ENCODE assay signal across 15 mouse cellular contexts in genomic region chr5:143943231-143944125, GRCm38 (mm10). TPM values are rescaled to one million over a fixed set of nuclear protein-coding genes. Genes with fewer than 3 reads are reported as not detected.
DNase-seq lines count a peak whose midpoint lies in the region; TF ChIP-seq lines count a peak whose summit lies in the region.
"Had no signal": no experiment of that assay in that cellular context is flagged by ENCODE, and none has a peak within 500 bp of the region (broad histone marks: within the 10 kb centered on the region; RNA-seq: fewer than 3 reads in every experiment).

No protein-coding gene starts in this region.

- peak overlapping the region; percentile 92 for H3K27ac ChIP-seq in layer of hippocampus, adult 2 months
- no peak overlapping the region for H3K27ac ChIP-seq in midbrain, embryonic 10.5 days (replicated peaks)
- H3K27ac ChIP-seq: embryonic facial prominence, embryonic 13.5 days had no signal

- 91% methylated on average over 14 of the region's 14 CpGs for WGBS in midbrain, embryonic 10.5 days

- no peaks in the 10 kb centered on the region for H3K27me3 ChIP-seq in midbrain, embryonic 10.5 days (ENCODE audit: low read depth, poor library complexity, severe bottlenecking)
- H3K27me3 ChIP-seq: embryonic facial prominence, embryonic 13.5 days had no signal

- DNase-seq in left cerebral cortex, adult 11 months (ENCODE audit: low spot score) = peak; percentile 76
- DNase-seq in left cerebral cortex, postnatal 4 days = no peak
- DNase-seq in layer of hippocampus, adult 2 months (ENCODE audit: low spot score in 2 of 2) = peak; percentile 83 to 93
- peak; percentile 81 to 94 for DNase-seq in left cerebral cortex, postnatal 14 days (ENCODE audit: low spot score in 2 of 2)
- DNase-seq in midbrain, embryonic 10.5 days (ENCODE audit: low spot score) = no peak
- DNase-seq in gastrocnemius, adult 8-10 months (ENCODE audit: low spot score in 2 of 2) = no peak
- DNase-seq in embryo, embryonic 11 days = no peak
- DNase-seq: adrenal gland, postnatal 14 days; cerebellum, adult 8-10 months; gastrocnemius, postnatal 14 days; heart, postnatal 10 days had no signal

- no peaks in the 10 kb centered on the region for H3K4me1 ChIP-seq in midbrain, embryonic 10.5 days
- H3K4me1 ChIP-seq: embryonic facial prominence, embryonic 13.5 days; megakaryocyte, embryonic 14.5 days had no signal

- intact Hi-C loops in left cerebral cortex, postnatal 4 days (cut with DNase I) = no loop called here
- intact Hi-C loops in left cerebral cortex, postnatal 14 days (cut with DNase I) = loop anchor here (5.0 kb wide), 2 partner anchors 34 to 134 kb away; no protein-coding TSS in a partner anchor

- no peak for TF ChIP-seq CTCF in layer of hippocampus, adult 2 months (conservative IDR thresholded peaks at IDR 0.05)

- H3K4me3 ChIP-seq in layer of hippocampus, adult 2 months = no peak overlapping the region; the same call in 1 of the 2 replicates
- no peak overlapping the region for H3K4me3 ChIP-seq in midbrain, embryonic 10.5 days
- H3K4me3 ChIP-seq: embryonic facial prominence, embryonic 13.5 days; megakaryocyte, embryonic 14.5 days had no signal

- H3K36me3 ChIP-seq in midbrain, embryonic 10.5 days = no peaks in the 10 kb centered on the region
- H3K36me3 ChIP-seq: embryonic facial prominence, embryonic 13.5 days had no signal

- peaks cover 4% of the 10 kb centered on the region; the same call in 1 of the 2 replicates for H3K9me3 ChIP-seq in midbrain, embryonic 10.5 days (replicated peaks)

RNA-seq across cellular contexts. Expression of gene Rsph10b, which starts 10.6 kb away (rescaled TPM):
- total RNA-seq in left cerebral cortex, postnatal 4 days (2021) = 1 to 10 TPM; 4.7 to 6.0 TPM
- total RNA-seq in layer of hippocampus, adult 2 months (2021) = 1 to 10 TPM; 3.6 to 5.2 TPM
- total RNA-seq in left cerebral cortex, postnatal 14 days (2021) = 1 to 10 TPM; 3.6 to 5.6 TPM
- 0.58 and 1.5 TPM in 2 replicates for polyA plus RNA-seq in midbrain, embryonic 10.5 days (2016; fragmentation: Nextera tagmentation; extraction: Ambion mirVana)
- total RNA-seq in gastrocnemius, adult 8-10 months (2022) = 1 to 10 TPM in 2 of 4 experiments, under 1 TPM in 2; 0.43 to 1.0 (median 0.92) TPM

RNA-seq across cellular contexts. Expression of gene Gm42421, which starts 15.5 kb away (rescaled TPM):
- total RNA-seq in left cerebral cortex, postnatal 4 days (2021) = 1 to 10 TPM; 1.9 to 2.1 TPM
- total RNA-seq in layer of hippocampus, adult 2 months (2021) = 1 to 10 TPM in 1 of 2 experiments, under 1 TPM in 1; 0.54 to 2.2 TPM
- total RNA-seq in left cerebral cortex, postnatal 14 days (2021) = 1 to 10 TPM in 1 of 2 experiments, under 1 TPM in 1; 0.90 to 2.7 TPM
- polyA plus RNA-seq in midbrain, embryonic 10.5 days (2016; fragmentation: Nextera tagmentation; extraction: Ambion mirVana) = 0.56 and 0.77 TPM in 2 replicates
- not detected for total RNA-seq in gastrocnemius, adult 8-10 months (2022)
- total RNA-seq: adrenal gland, postnatal 14 days; gastrocnemius, postnatal 14 days had no signal
- polyA plus RNA-seq: large intestine, adult 2 months; small intestine, adult 2 months had no signal

RNA-seq across cellular contexts. Expression of gene Pms2, which starts 33.7 kb away (rescaled TPM):
- total RNA-seq in left cerebral cortex, postnatal 4 days (2021) = 10 to 100 TPM; 17.2 to 23.2 TPM
- 10 to 100 TPM; 21.1 to 22.2 TPM for total RNA-seq in layer of hippocampus, adult 2 months (2021)
- total RNA-seq in left cerebral cortex, postnatal 14 days (2021) = 10 to 100 TPM; 16.9 to 19.0 TPM
- 34.8 and 36.8 TPM in 2 replicates for polyA plus RNA-seq in midbrain, embryonic 10.5 days (2016; fragmentation: Nextera tagmentation; extraction: Ambion mirVana)
- 1 to 10 TPM; 3.8 to 6.3 (median 4.8) TPM for total RNA-seq in gastrocnemius, adult 8-10 months (2022)

RNA-seq across cellular contexts. Expression of gene Aimp2, which starts 33.8 kb away (rescaled TPM):
- 10 to 100 TPM; 58.1 to 59.7 TPM for total RNA-seq in left cerebral cortex, postnatal 4 days (2021)
- total RNA-seq in layer of hippocampus, adult 2 months (2021) = 10 to 100 TPM; 28.8 to 30.0 TPM
- total RNA-seq in left cerebral cortex, postnatal 14 days (2021) = 10 to 100 TPM; 40.0 to 42.0 TPM
- 125 and 142 TPM in 2 replicates for polyA plus RNA-seq in midbrain, embryonic 10.5 days (2016; fragmentation: Nextera tagmentation; extraction: Ambion mirVana)
- 100 to 1,000 TPM in 2 of 4 experiments, 10 to 100 TPM in 2; 84.3 to 140 (median 99.9) TPM for total RNA-seq in gastrocnemius, adult 8-10 months (2022)

RNA-seq across cellular contexts. Expression of gene Ankrd61, which starts 46.0 kb away (rescaled TPM):
- total RNA-seq in left cerebral cortex, postnatal 4 days (2021) = under 1 TPM; 0.20 to 0.22 TPM
- total RNA-seq in layer of hippocampus, adult 2 months (2021) = under 1 TPM in 1 of 2 experiments, not detected in 1; 0.41 TPM
- total RNA-seq in left cerebral cortex, postnatal 14 days (2021) = not detected
- 0.22 and 0.38 TPM in 2 replicates for polyA plus RNA-seq in midbrain, embryonic 10.5 days (2016; fragmentation: Nextera tagmentation; extraction: Ambion mirVana)
- total RNA-seq in gastrocnemius, adult 8-10 months (2022) = under 1 TPM in 1 of 4 experiments, not detected in 3; 0.18 TPM
- total RNA-seq: adrenal gland, postnatal 14 days; gastrocnemius, postnatal 14 days; heart, postnatal 10 days had no signal
- polyA plus RNA-seq: small intestine, adult 2 months had no signal

Comparison
In these comparisons a context has a peak if more than half of its experiments do, and no peak if none do; other contexts are left out.
1. DNase-seq: peak in left cerebral cortex, adult 11 months (single experiment), layer of hippocampus, adult 2 months (2 of 2) and left cerebral cortex, postnatal 14 days (2 of 2); none in left cerebral cortex, postnatal 4 days (single experiment), midbrain, embryonic 10.5 days (single experiment), gastrocnemius, adult 8-10 months (0 of 2) and embryo, embryonic 11 days (single experiment).